Mouse (Mus musculus): ENCODE results near the gene Ifit2. TPM values are rescaled to one million over a fixed set of nuclear protein-coding genes. Genes with fewer than 3 reads are reported as not detected.

Ifit2 gene
- total and polyA plus RNA-seq, 3 experiments, result 1.8 to 4.2 (median 3.4) TPM

- H3K4me3 ChIP-seq, result peak overlapping the region; percentile 72
- 0 out of 2 replicates have a peak, but pooled peaks cover 2% of the 10 kb centered on the region for H3K79me2 ChIP-seq (replicated peaks; ENCODE audit: control insufficient read depth, insufficient read depth, low read length)
- 12% methylated on average over 11 of the region's 11 CpGs for WGBS
- H3K9ac ChIP-seq (ENCODE audit: low read depth, low read length), result peak overlapping the region; percentile 91
- DNase-seq, result no peak
- TF ChIP-seq EP300 (IDR thresholded peaks at IDR 0.05; ENCODE audit: insufficient read depth, low read depth, low read length), result no peak
- TF ChIP-seq CTCF (IDR thresholded peaks at IDR 0.05), result peak; percentile 54
- intact Hi-C loops (cut with DNase I), result loop anchor here (2.0 kb wide), 1 partner anchor 24 kb away; the partner anchor contains the start of gene Ifit2
- H3K4me1 ChIP-seq (ENCODE audit: control insufficient read depth, insufficient read depth, low read length), result peaks cover 7% of the 10 kb centered on the region
- peaks cover 16% of the 10 kb centered on the region for H3K36me3 ChIP-seq (ENCODE audit: control insufficient read depth, insufficient read depth, low read length)
- H3K27me3 ChIP-seq (ENCODE audit: control insufficient read depth, insufficient read depth, low read length), result no peaks in the 10 kb centered on the region
- H3K27ac ChIP-seq, result peak overlapping the region; percentile 86
Observed at GRCm38 (mm10) chr19:34526321-34526923, 24.1 kb upstream of the Ifit2 start.

GRCm38 (mm10) chr19:34526941-34527682 lies 23.4 kb upstream of the Ifit2 start, which contains the start of gene Lipa:
TSS of gene Lipa (minus strand) at chr19:34527474.
- DNase-seq, result peak; percentile 96 to 98
- Histone ChIP-seq H3K4me1 (ENCODE audit: control insufficient read depth, insufficient read depth, low read length) (peaks cover 3% of the 10 kb centered on the region), H3K79me2 (replicated peaks; ENCODE audit: control insufficient read depth, insufficient read depth, low read length) (no peaks in the 10 kb centered on the region), H3K4me3 (peak within 1 kb of the TSS; percentile 72), H3K9ac (ENCODE audit: low read depth, low read length) (peak within 1 kb of the TSS; percentile 91), H3K27ac (peak within 1 kb of the TSS; percentile 86), H3K27me3 (ENCODE audit: control insufficient read depth, insufficient read depth, low read length) (no peaks in the 10 kb centered on the region), H3K36me3 (ENCODE audit: control insufficient read depth, insufficient read depth, low read length) (peaks cover 13% of the 10 kb centered on the region)
- TF ChIP-seq CTCF (IDR thresholded peaks at IDR 0.05), result no peak
- peak; percentile 71; the same call in 1 of the 2 replicates for TF ChIP-seq EP300 (IDR thresholded peaks at IDR 0.05; ENCODE audit: insufficient read depth, low read depth, low read length)
- TF ChIP-seq POLR2A (IDR thresholded peaks at IDR 0.05; ENCODE audit: insufficient read depth, low read depth, low read length), result peak; percentile 96
- under 1% methylated on average over 29 of the region's 29 CpGs for WGBS
- intact Hi-C loops (cut with DNase I), result loop anchor here (2.0 kb wide), 1 partner anchor 24 kb away; the partner anchor contains the start of gene Ifit2

GRCm38 (mm10) chr19:34532061-34532751 lies 18.3 kb upstream of the Ifit2 start:
- WGBS, result 94% methylated on average over 4 of the region's 4 CpGs
- H3K4me1 ChIP-seq (ENCODE audit: control insufficient read depth, insufficient read depth, low read length), result no peaks in the 10 kb centered on the region
- TF ChIP-seq CTCF (IDR thresholded peaks at IDR 0.05) (no peak), POLR2A (IDR thresholded peaks at IDR 0.05; ENCODE audit: insufficient read depth, low read depth, low read length) (no peak), EP300 (IDR thresholded peaks at IDR 0.05; ENCODE audit: insufficient read depth, low read depth, low read length) (no peak)
- H3K27me3 ChIP-seq (ENCODE audit: control insufficient read depth, insufficient read depth, low read length), result no peaks in the 10 kb centered on the region
- H3K79me2 ChIP-seq (replicated peaks; ENCODE audit: control insufficient read depth, insufficient read depth, low read length), result no peaks in the 10 kb centered on the region
- no peak overlapping the region for H3K4me3 ChIP-seq
- no peak overlapping the region for H3K9ac ChIP-seq (ENCODE audit: low read depth, low read length)
- DNase-seq, result no peak
- no peak overlapping the region for H3K27ac ChIP-seq
- intact Hi-C loops (cut with DNase I), result no loop called here
- H3K36me3 ChIP-seq (ENCODE audit: control insufficient read depth, insufficient read depth, low read length), result no peaks in the 10 kb centered on the region

DNA sequence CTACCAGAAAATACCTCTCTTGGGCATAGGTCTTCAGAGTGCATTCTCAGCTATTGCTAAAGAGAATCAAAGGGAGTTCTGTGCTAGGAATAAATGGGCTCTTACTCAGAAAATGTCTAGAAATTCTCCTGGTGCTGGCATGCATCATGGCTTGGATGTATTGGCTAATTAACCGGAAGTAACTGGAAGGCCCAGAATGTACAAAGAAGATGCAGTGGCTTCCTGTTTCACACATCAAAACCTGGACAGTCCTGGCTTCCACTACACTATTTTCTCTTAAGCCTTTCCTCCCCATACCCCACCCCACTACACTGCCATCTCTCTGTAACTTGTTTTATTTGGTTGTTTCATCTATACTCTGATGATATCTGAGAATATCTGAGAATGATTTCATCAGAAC lies 11.1 kb upstream of the Ifit2 start:
- DNase-seq, result no peak
- TF ChIP-seq EP300 (IDR thresholded peaks at IDR 0.05; ENCODE audit: insufficient read depth, low read depth, low read length) (no peak), CTCF (IDR thresholded peaks at IDR 0.05) (no peak), POLR2A (IDR thresholded peaks at IDR 0.05; ENCODE audit: insufficient read depth, low read depth, low read length) (no peak)
- Histone ChIP-seq H3K79me2 (replicated peaks; ENCODE audit: control insufficient read depth, insufficient read depth, low read length) (no peaks in the 10 kb centered on the region), H3K4me1 (ENCODE audit: control insufficient read depth, insufficient read depth, low read length) (no peaks in the 10 kb centered on the region), H3K36me3 (ENCODE audit: control insufficient read depth, insufficient read depth, low read length) (no peaks in the 10 kb centered on the region), H3K27me3 (ENCODE audit: control insufficient read depth, insufficient read depth, low read length) (no peaks in the 10 kb centered on the region), H3K27ac (no peak overlapping the region), H3K4me3 (no peak overlapping the region), H3K9ac (ENCODE audit: low read depth, low read length) (no peak overlapping the region)
- 55% methylated on average over 1 of the region's 1 CpGs for WGBS
- intact Hi-C loops (cut with DNase I), result no loop called here

DNA sequence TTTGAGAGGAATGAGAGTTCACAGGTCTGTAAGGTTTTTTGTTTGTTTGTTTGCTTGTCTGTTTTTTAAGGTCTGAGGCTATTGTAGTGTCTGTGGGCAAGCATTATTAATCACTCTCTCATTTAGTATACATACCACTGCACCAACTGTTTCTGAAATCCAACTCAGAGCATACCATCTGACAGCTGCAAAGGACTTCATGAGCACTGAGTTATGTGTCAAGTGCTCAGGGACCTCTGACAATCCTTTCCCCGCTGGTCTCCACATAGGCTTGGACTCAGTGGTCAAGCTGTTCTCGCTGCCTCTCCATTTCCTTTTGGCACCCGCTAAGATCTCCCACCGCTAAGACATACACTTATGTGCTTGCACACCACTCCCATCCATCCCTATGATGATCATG lies 4.3 kb upstream of the Ifit2 start:
- no peak for TF ChIP-seq CTCF (IDR thresholded peaks at IDR 0.05)
- TF ChIP-seq EP300 (IDR thresholded peaks at IDR 0.05; ENCODE audit: insufficient read depth, low read depth, low read length), result no peak
- TF ChIP-seq POLR2A (IDR thresholded peaks at IDR 0.05; ENCODE audit: insufficient read depth, low read depth, low read length), result no peak
- Histone ChIP-seq H3K4me3 (no peak overlapping the region), H3K4me1 (ENCODE audit: control insufficient read depth, insufficient read depth, low read length) (no peaks in the 10 kb centered on the region), H3K79me2 (replicated peaks; ENCODE audit: control insufficient read depth, insufficient read depth, low read length) (no peaks in the 10 kb centered on the region), H3K9ac (ENCODE audit: low read depth, low read length) (no peak overlapping the region), H3K27me3 (ENCODE audit: control insufficient read depth, insufficient read depth, low read length) (no peaks in the 10 kb centered on the region), H3K27ac (no peak overlapping the region), H3K36me3 (ENCODE audit: control insufficient read depth, insufficient read depth, low read length) (no peaks in the 10 kb centered on the region)
- DNase-seq, result no peak
- intact Hi-C loops (cut with DNase I), result loop anchor here (5.0 to 10.0 kb wide), 2 partner anchors 209 to 229 kb away; no protein-coding TSS in a partner anchor
- 90% methylated on average over 4 of the region's 4 CpGs for WGBS

All from heart, adult 2 months (tissue).